Mouse (Mus musculus) bone marrow, adult 2 months (tissue): ENCODE measurements around the gene Lipa.

Experiments used
- CTCF ChIP-seq: fragments of 200-500 bp; IDR thresholded peaks from 2 replicates; pipeline ENCODE4 v1.5.1; 2011; ENCODE audit warnings: low read length, control low read depth; ENCODE audit not compliant: control insufficient read depth, insufficient read depth
- POLR2A ChIP-seq: fragments of 200-500 bp; IDR thresholded peaks from 2 replicates; pipeline ENCODE4 v1.6.1; 2011; ENCODE audit warnings: low read depth, mild to moderate bottlenecking, control low read depth, low read length, borderline replicate concordance; ENCODE audit not compliant: control insufficient read depth

DNA sequence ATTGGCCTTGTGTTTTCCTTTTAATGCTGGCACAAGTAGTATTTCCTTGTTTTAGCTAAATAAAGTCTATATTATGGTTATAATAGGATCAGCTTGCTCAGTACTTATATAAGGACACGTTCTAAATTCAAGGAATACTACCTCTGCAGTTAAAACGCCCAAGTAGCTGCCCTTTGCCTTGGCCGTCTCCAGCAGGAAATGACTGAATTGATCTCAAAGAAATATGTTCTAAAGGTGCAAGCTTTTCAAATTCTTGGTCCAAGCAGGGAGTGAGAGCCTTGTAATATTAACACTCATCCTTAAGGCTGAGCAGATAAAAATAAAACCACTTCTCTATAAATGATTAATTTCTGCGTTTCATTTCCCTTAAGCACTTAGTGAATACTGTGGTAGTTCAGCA, 7.2 kb downstream of the Lipa start:
- TF ChIP-seq CTCF (no peak), POLR2A (no peak)
